Mouse (Mus musculus): ENCODE measurements around the gene Rac3.
"Not testable (repeated sequence)": the region's sequence is repeated elsewhere in the genome, so short reads cannot be mapped to it uniquely, and the experiment has no call there.

DNA sequence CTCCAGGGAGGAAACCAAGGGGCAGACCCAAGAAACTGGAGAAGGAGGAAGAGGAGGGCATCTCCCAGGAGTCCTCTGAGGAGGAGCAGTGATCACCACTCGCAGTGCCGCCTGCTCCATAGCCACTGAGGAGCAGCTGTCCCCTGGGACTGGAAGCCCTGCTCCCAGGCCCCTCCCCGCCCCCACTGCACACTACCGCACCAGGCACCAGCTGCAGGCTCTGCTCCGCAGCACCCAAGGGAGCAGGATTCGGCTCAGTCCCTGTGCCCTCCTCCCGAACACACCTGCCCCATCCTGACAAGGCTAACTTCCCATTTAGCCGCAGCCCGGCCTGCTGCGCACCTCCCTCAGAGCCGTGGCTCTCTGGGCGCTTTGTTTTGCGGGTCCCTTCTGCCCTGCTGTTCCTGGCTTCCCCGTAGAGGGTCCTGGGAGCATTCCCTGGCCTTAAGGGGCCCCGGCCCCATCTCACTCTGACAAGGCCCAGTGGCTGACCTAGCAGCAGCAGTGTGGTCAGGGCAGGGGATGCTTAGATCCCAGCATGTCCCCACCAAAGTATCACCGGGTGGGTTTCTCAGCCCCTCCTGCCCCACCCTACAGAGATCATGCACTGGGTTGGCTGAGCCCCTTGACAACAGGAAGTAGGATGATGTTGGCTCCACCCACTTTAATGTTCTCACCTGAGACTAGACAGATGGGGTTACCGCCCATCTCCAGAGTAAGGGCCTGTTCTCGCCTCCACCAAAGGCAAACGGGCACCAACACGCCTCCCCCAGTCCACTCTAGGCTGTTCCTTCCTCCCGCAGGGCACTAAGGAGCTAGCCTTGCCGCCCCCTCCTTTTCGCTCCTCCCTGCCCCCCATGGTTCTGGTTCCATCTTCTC, 42.1 kb downstream of the Rac3 start:
- TF ChIP-seq POLR2A (IDR thresholded peaks at IDR 0.05; ENCODE audit: insufficient read depth, low read depth, low read length); CTCF (IDR thresholded peaks at IDR 0.05); EP300 (IDR thresholded peaks at IDR 0.05; ENCODE audit: insufficient read depth, low read depth, low read length): not testable (repeated sequence)
